Mouse (Mus musculus) forebrain, embryonic 14.5 days (tissue): ENCODE results near the gene Tmem151b. TPM values are rescaled to one million over a fixed set of nuclear protein-coding genes. Genes with fewer than 3 reads are reported as not detected.

Experiments used
- ATAC-seq: fragments of 200-750 bp; cut with Nextera tagmentation; 2 replicates; pipeline ENCODE4 v1.8.0; 2017; ENCODE audit warnings: mild to moderate bottlenecking, moderate library complexity
- DNase-seq: peaks from one replicate; pipeline ENCODE4 v3.0.0-alpha.2; 2015; ENCODE audit warnings: low spot score
- H3K27ac ChIP-seq: fragments of 300-500 bp; sonication (generic); 2 replicates; pipeline ENCODE4 v1.5.1; 2014; ENCODE audit warnings: low read depth, mild to moderate bottlenecking, control low read depth, low read length, moderate library complexity
- H3K27me3 ChIP-seq: fragments of 300-500 bp; sonication (generic); replicated peaks from 2 replicates; pipeline ENCODE4 v1.6.1; 2014; ENCODE audit warnings: low read length, control low read depth, mixed read lengths; ENCODE audit not compliant: control insufficient read depth, insufficient read depth
- H3K36me3 ChIP-seq: fragments of 300-500 bp; sonication (generic); 2 replicates; pipeline ENCODE4 v1.6.1; 2014; ENCODE audit warnings: low read length, control low read depth; ENCODE audit not compliant: control insufficient read depth, insufficient read depth
- H3K4me1 ChIP-seq: fragments of 300-500 bp; sonication (generic); 2 replicates; pipeline ENCODE4 v1.6.1; 2014; ENCODE audit warnings: antibody characterized with exemption, low read length, control low read depth; ENCODE audit not compliant: control insufficient read depth, insufficient read depth
- H3K4me2 ChIP-seq: fragments of 300-500 bp; sonication (generic); 2 replicates; pipeline ENCODE4 v1.6.1; 2014; ENCODE audit warnings: mild to moderate bottlenecking, control low read depth, low read length
- H3K4me3 ChIP-seq: fragments of 300-500 bp; sonication (generic); 2 replicates; pipeline ENCODE4 v1.5.1; 2014; ENCODE audit warnings: low read depth, low read length, control low read depth
- H3K9ac ChIP-seq: fragments of 300-500 bp; sonication (generic); 2 replicates; pipeline ENCODE4 v1.6.1; 2014; ENCODE audit warnings: mild to moderate bottlenecking, low read length, control low read depth, moderate library complexity
- H3K9me3 ChIP-seq: fragments of 300-500 bp; sonication (generic); replicated peaks from 2 replicates; pipeline ENCODE4 v1.6.1; 2016; ENCODE audit warnings: low read length, control low read depth, mixed read lengths; ENCODE audit not compliant: control insufficient read depth
- WGBS: fragments of 180-500 bp; shearing (Covaris S2); extraction: QIAGEN DNeasy Blood & Tissue Kit; methylation state at CpG from one replicate; pipeline ENCODE4 v1.1.7; 2014; 5-methylcytosine and 5-hydroxymethylcytosine counted together
- polyA plus RNA-seq: library from polyadenylated mRNA; unstranded; fragments of >200 nt; fragmentation: Nextera tagmentation; extraction: Ambion mirVana; gene quantifications from 2 replicates; pipeline ENCODE4 v1.2.1, GENCODE M21; 2014

Tmem151b gene
- polyA plus RNA-seq, 1 experiment from 2014 or later, result 19.2 TPM

- Histone ChIP-seq H3K4me3 (no peak overlapping the region), H3K27ac (no peak overlapping the region), H3K4me1 (no peaks in the 10 kb centered on the region), H3K27me3 (no peaks in the 10 kb centered on the region), H3K36me3 (no peaks in the 10 kb centered on the region), H3K4me2 (no peak overlapping the region), H3K9ac (no peak overlapping the region), H3K9me3 (no peaks in the 10 kb centered on the region)
- 53% methylated on average over 4 of the region's 4 CpGs for WGBS
- ATAC-seq (no peak), DNase-seq (no peak)
Measured at GRCm38 (mm10) chr17:45500981-45501380, 48.5 kb downstream of the Tmem151b start.

- H3K27ac ChIP-seq, result no peak overlapping the region
- H3K27me3 ChIP-seq, result no peaks in the 10 kb centered on the region
- ATAC-seq (no peak), DNase-seq (no peak)
- H3K9ac ChIP-seq, result no peak overlapping the region
- WGBS, result 62% methylated on average over 2 of the region's 2 CpGs
- H3K4me1 ChIP-seq, result no peaks in the 10 kb centered on the region
- H3K4me2 ChIP-seq, result no peak overlapping the region
- no peaks in the 10 kb centered on the region for H3K36me3 ChIP-seq
- H3K9me3 ChIP-seq, result no peaks in the 10 kb centered on the region
- H3K4me3 ChIP-seq, result no peak overlapping the region
Measured at GRCm38 (mm10) chr17:45499516-45499915, 50.0 kb downstream of the Tmem151b start.

- no peak for DNase-seq
- H3K27ac ChIP-seq, result no peak overlapping the region
- H3K27me3 ChIP-seq, result no peaks in the 10 kb centered on the region
- 86% methylated on average over 13 of the region's 13 CpGs for WGBS
- ATAC-seq, result no peak
- no peak overlapping the region for H3K4me3 ChIP-seq
- no peak overlapping the region for H3K4me2 ChIP-seq
- H3K9ac ChIP-seq, result no peak overlapping the region
- no peaks in the 10 kb centered on the region for H3K4me1 ChIP-seq
- H3K9me3 ChIP-seq, result no peaks in the 10 kb centered on the region
- H3K36me3 ChIP-seq, result no peaks in the 10 kb centered on the region
Measured at GRCm38 (mm10) chr17:45498397-45498796, 51.1 kb downstream of the Tmem151b start.

GRCm38 (mm10) chr17:45495398-45495797 lies 54.1 kb downstream of the Tmem151b start:
- no peaks in the 10 kb centered on the region for H3K4me1 ChIP-seq
- WGBS, result 76% methylated on average over 11 of the region's 11 CpGs
- H3K4me3 ChIP-seq, result no peak overlapping the region
- H3K9me3 ChIP-seq, result no peaks in the 10 kb centered on the region
- H3K36me3 ChIP-seq, result no peaks in the 10 kb centered on the region
- ATAC-seq (no peak), DNase-seq (no peak)
- no peaks in the 10 kb centered on the region for H3K27me3 ChIP-seq
- H3K9ac ChIP-seq, result no peak overlapping the region
- H3K27ac ChIP-seq, result no peak overlapping the region
- no peak overlapping the region for H3K4me2 ChIP-seq

Other genes with a start within 250 kb of the Tmem151b start
- 70.6 and 78.6 TPM in 2 replicates for gene Cdc5l, start 115.9 kb downstream of the Tmem151b start, polyA plus RNA-seq
- 1.1 and 1.4 TPM in 2 replicates for gene Spats1, start 74.3 kb downstream of the Tmem151b start, polyA plus RNA-seq
- 10.4 and 13.7 TPM in 2 replicates for gene Aars2, start 42.8 kb downstream of the Tmem151b start, polyA plus RNA-seq
- gene Tcte1, start 26.2 kb downstream of the Tmem151b start, polyA plus RNA-seq, result 5.7 and 8.5 TPM in 2 replicates
- gene Nfkbie, start 6.0 kb upstream of the Tmem151b start, polyA plus RNA-seq, result 3.3 and 4.1 TPM in 2 replicates
- gene Slc35b2, start 14.2 kb upstream of the Tmem151b start, polyA plus RNA-seq, result 99.4 and 102 TPM in 2 replicates
- gene Hsp90ab1, start 23.6 kb upstream of the Tmem151b start, polyA plus RNA-seq, result 1,462 and 1,472 TPM in 2 replicates
- 53.0 and 60.9 TPM in 2 replicates for gene Slc29a1, start 49.9 kb upstream of the Tmem151b start, polyA plus RNA-seq
- gene Mymx, start 52.4 kb upstream of the Tmem151b start, polyA plus RNA-seq, result not detected in 2 replicates
- 0.61 TPM in 1 of 2 replicates, not detected in the other for gene Capn11, start 109.6 kb upstream of the Tmem151b start, polyA plus RNA-seq
- 119 and 151 TPM in 2 replicates for gene Mrpl14, start 136.6 kb upstream of the Tmem151b start, polyA plus RNA-seq
- gene Tmem63b, start 137.2 kb upstream of the Tmem151b start, polyA plus RNA-seq, result 70.9 and 81.1 TPM in 2 replicates
- 0.38 TPM in 1 of 2 replicates, not detected in the other for gene 1600014C23Rik, start 184.2 kb upstream of the Tmem151b start, polyA plus RNA-seq